Mouse (Mus musculus) hindbrain, embryonic 16.5 days (tissue): ENCODE data around the gene Hoxa9. TPM values are rescaled to one million over a fixed set of nuclear protein-coding genes. Genes with fewer than 3 reads are reported as not detected.

Source experiments
- ATAC-seq: fragments of 200-750 bp; cut with Nextera tagmentation; 2 replicates; pipeline ENCODE4 v1.8.0; 2017; ENCODE audit warnings: moderate TSS enrichment, moderate library complexity
- H3K27ac ChIP-seq: fragments of 300-500 bp; sonication (generic); 2 replicates; pipeline ENCODE4 v1.5.1; 2014; ENCODE audit warnings: low read depth, mild to moderate bottlenecking, control low read depth, low read length, moderate library complexity
- H3K27me3 ChIP-seq: fragments of 300-500 bp; sonication (generic); replicated peaks from 2 replicates; pipeline ENCODE4 v1.6.1; 2014; ENCODE audit warnings: low read length; ENCODE audit not compliant: control insufficient read depth, insufficient read depth
- H3K36me3 ChIP-seq: fragments of 300-500 bp; sonication (generic); 2 replicates; pipeline ENCODE4 v1.6.1; 2014; ENCODE audit warnings: mild to moderate bottlenecking, low read length, moderate library complexity, mixed read lengths; ENCODE audit not compliant: control insufficient read depth, insufficient read depth
- H3K4me1 ChIP-seq: fragments of 300-500 bp; sonication (generic); 2 replicates; pipeline ENCODE4 v1.6.1; 2014; ENCODE audit warnings: low read depth, low read length; ENCODE audit not compliant: control insufficient read depth, insufficient read depth
- H3K4me2 ChIP-seq: fragments of 300-500 bp; sonication (generic); 2 replicates; pipeline ENCODE4 v1.6.1; 2014; ENCODE audit warnings: mild to moderate bottlenecking, low read length, control low read depth, moderate library complexity
- H3K4me3 ChIP-seq: fragments of 300-500 bp; sonication (generic); 2 replicates; pipeline ENCODE4 v1.5.1; 2014; ENCODE audit warnings: mild to moderate bottlenecking, low read length, control low read depth, moderate library complexity
- H3K9ac ChIP-seq: fragments of 300-500 bp; sonication (generic); 2 replicates; pipeline ENCODE4 v1.6.1; 2014; ENCODE audit warnings: low read depth, mild to moderate bottlenecking, control low read depth, low read length, moderate library complexity
- H3K9me3 ChIP-seq: fragments of 300-500 bp; sonication (generic); 2 replicates; pipeline ENCODE4 v1.6.1; 2014; ENCODE audit warnings: mild to moderate bottlenecking, low read length, moderate library complexity; ENCODE audit not compliant: control insufficient read depth
- WGBS: fragments of 180-500 bp; shearing (Covaris S2); extraction: QIAGEN DNeasy Blood & Tissue Kit; methylation state at CpG from one replicate; pipeline ENCODE4 v1.1.7; 2014; 5-methylcytosine and 5-hydroxymethylcytosine counted together
- polyA plus RNA-seq: library from polyadenylated mRNA; unstranded; fragments of >200 nt; fragmentation: Nextera tagmentation; extraction: Ambion mirVana; gene quantifications from 2 replicates; pipeline ENCODE4 v1.2.1, GENCODE M21; 2015

Gene Hoxa9
- polyA plus RNA-seq, 1 experiment from 2014 or later, result 0.48 TPM

GRCm38 (mm10) chr6:52202362-52203120, 28.3 kb downstream of the Hoxa9 start:
- H3K27me3 ChIP-seq, result peaks cover 40% of the 10 kb centered on the region
- H3K27ac ChIP-seq, result peak overlapping the region; percentile 88
- H3K4me2 ChIP-seq, result peak overlapping the region; percentile 48
- no peaks in the 10 kb centered on the region for H3K9me3 ChIP-seq
- no peaks in the 10 kb centered on the region for H3K4me1 ChIP-seq
- peak overlapping the region; percentile 48 for H3K4me3 ChIP-seq
- no peak for ATAC-seq
- H3K36me3 ChIP-seq, result no peaks in the 10 kb centered on the region
- H3K9ac ChIP-seq, result peak overlapping the region; percentile 68
- WGBS, result 5% methylated on average over 22 of the region's 22 CpGs

- H3K27ac ChIP-seq, result peak overlapping the region; percentile 3
- 25% methylated on average over 1 of the region's 1 CpGs for WGBS
- ATAC-seq, result no peak
- no peak overlapping the region for H3K4me3 ChIP-seq
- no peaks in the 10 kb centered on the region; the same call in 1 of the 2 replicates for H3K4me1 ChIP-seq
- H3K36me3 ChIP-seq, result no peaks in the 10 kb centered on the region
- H3K27me3 ChIP-seq, result peaks cover 41% of the 10 kb centered on the region
- no peaks in the 10 kb centered on the region for H3K9me3 ChIP-seq
- peak overlapping the region; percentile 42 for H3K4me2 ChIP-seq
- H3K9ac ChIP-seq, result no peak overlapping the region
Measured at GRCm38 (mm10) chr6:52201269-52201668, 29.6 kb downstream of the Hoxa9 start.

GRCm38 (mm10) chr6:52200751-52201250, 30.1 kb downstream of the Hoxa9 start:
- Histone ChIP-seq H3K27me3 (peaks cover 45% of the 10 kb centered on the region), H3K9ac (no peak overlapping the region), H3K4me3 (0 out of 2 replicates have a peak overlapping the region, but pooled peaks have one; percentile 5), H3K27ac (peak overlapping the region; percentile 3), H3K36me3 (no peaks in the 10 kb centered on the region), H3K9me3 (no peaks in the 10 kb centered on the region), H3K4me2 (peak overlapping the region; percentile 42), H3K4me1 (no peaks in the 10 kb centered on the region; the same call in 1 of the 2 replicates)
- no peak for ATAC-seq
- 16% methylated on average over 10 of the region's 10 CpGs for WGBS

- 12% methylated on average over 30 of the region's 30 CpGs for WGBS
- Histone ChIP-seq H3K9ac (no peak overlapping the region), H3K27ac (peak overlapping the region; percentile 30), H3K4me3 (peak overlapping the region; percentile 16; the same call in 1 of the 2 replicates), H3K9me3 (no peaks in the 10 kb centered on the region), H3K4me1 (no peaks in the 10 kb centered on the region; the same call in 1 of the 2 replicates), H3K27me3 (peaks cover 47% of the 10 kb centered on the region), H3K36me3 (no peaks in the 10 kb centered on the region), H3K4me2 (peak overlapping the region; percentile 42)
- no peak for ATAC-seq
Measured at GRCm38 (mm10) chr6:52200073-52200750, 30.7 kb downstream of the Hoxa9 start.

- peak overlapping the region; percentile 70 for H3K27ac ChIP-seq
- H3K36me3 ChIP-seq, result no peaks in the 10 kb centered on the region
- WGBS, result 2% methylated on average over 10 of the region's 10 CpGs
- no peak overlapping the region for H3K9ac ChIP-seq
- H3K9me3 ChIP-seq, result no peaks in the 10 kb centered on the region
- H3K4me1 ChIP-seq, result no peaks in the 10 kb centered on the region; the same call in 1 of the 2 replicates
- H3K4me2 ChIP-seq, result peak overlapping the region; percentile 35
- peaks cover 57% of the 10 kb centered on the region for H3K27me3 ChIP-seq
- no peak overlapping the region for H3K4me3 ChIP-seq
- no peak for ATAC-seq
Measured at GRCm38 (mm10) chr6:52197271-52197670, 33.6 kb downstream of the Hoxa9 start.

- peak overlapping the region; percentile 20 for H3K27ac ChIP-seq
- H3K27me3 ChIP-seq, result peaks cover 57% of the 10 kb centered on the region
- H3K9ac ChIP-seq, result no peak overlapping the region
- H3K4me1 ChIP-seq, result no peaks in the 10 kb centered on the region; the same call in 1 of the 2 replicates
- no peaks in the 10 kb centered on the region for H3K36me3 ChIP-seq
- 9% methylated on average over 9 of the region's 9 CpGs for WGBS
- no peaks in the 10 kb centered on the region for H3K9me3 ChIP-seq
- no peak overlapping the region for H3K4me3 ChIP-seq
- ATAC-seq, result no peak
- H3K4me2 ChIP-seq, result peak overlapping the region; percentile 35
Measured at GRCm38 (mm10) chr6:52196811-52197210, 34.1 kb downstream of the Hoxa9 start.

- Histone ChIP-seq H3K9ac (no peak overlapping the region; the same call in 1 of the 2 replicates), H3K27me3 (peaks cover 49% of the 10 kb centered on the region)
Measured at GRCm38 (mm10) chr6:52194690-52195089, 36.2 kb downstream of the Hoxa9 start.

GRCm38 (mm10) chr6:52191860-52192550, 38.9 kb downstream of the Hoxa9 start:
- no peaks in the 10 kb centered on the region; the same call in none of the 2 replicates for H3K4me1 ChIP-seq
- H3K9me3 ChIP-seq, result no peaks in the 10 kb centered on the region
- H3K27ac ChIP-seq, result peak overlapping the region; percentile 79
- peak overlapping the region; percentile 67 for H3K4me2 ChIP-seq
- WGBS, result 2% methylated on average over 45 of the region's 55 CpGs
- H3K27me3 ChIP-seq, result peaks cover 45% of the 10 kb centered on the region
- H3K4me3 ChIP-seq, result peak overlapping the region; percentile 52
- ATAC-seq, result peak; percentile 74
- no peaks in the 10 kb centered on the region for H3K36me3 ChIP-seq
- peak overlapping the region; percentile 61 for H3K9ac ChIP-seq

More at GRCm38 (mm10) chr6:52194690-52195089, 36.2 kb downstream of the Hoxa9 start:
- Histone ChIP-seq H3K4me2 (peak overlapping the region; percentile 18), H3K4me1 (no peaks in the 10 kb centered on the region; the same call in none of the 2 replicates), H3K4me3 (peak overlapping the region; percentile 4; the same call in 1 of the 2 replicates), H3K9me3 (no peaks in the 10 kb centered on the region), H3K36me3 (no peaks in the 10 kb centered on the region), H3K27ac (peak overlapping the region; percentile 44)
- no peak for ATAC-seq
- 7% methylated on average over 10 of the region's 10 CpGs for WGBS
